Mouse (Mus musculus) cerebellum, postnatal 25 days (tissue): ENCODE data around the gene St3gal3.

Experiments
- DNase-seq, 2 experiments: peaks; one replicate each; pipeline ENCODE4 v3.0.0; 2021; ENCODE audit warnings: mixed read lengths in 2 of 2

St3gal3 gene

GRCm38 (mm10) chr4:117923450-117923849 is 211.3 kb downstream of the St3gal3 start:
- DNase-seq = no peak

DNA sequence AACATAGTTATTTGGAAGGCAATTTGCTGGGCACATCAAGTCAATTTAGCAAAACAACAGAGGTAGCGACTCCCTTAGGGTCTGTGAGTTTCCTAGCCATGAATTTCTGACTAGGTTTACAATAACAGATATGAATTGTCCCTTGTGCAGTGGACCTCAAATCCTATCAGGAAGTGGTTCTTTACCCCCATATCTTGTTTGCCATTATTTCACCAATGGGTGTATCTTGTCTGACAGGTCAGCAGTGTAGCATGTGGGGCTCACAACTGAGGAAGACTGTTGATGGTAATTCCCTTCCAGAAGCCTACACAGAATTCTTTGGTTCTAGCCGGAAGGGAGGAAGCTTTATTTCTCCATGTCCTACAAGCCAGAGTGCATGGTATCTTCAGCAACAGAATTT is 213.4 kb downstream of the St3gal3 start:
- DNase-seq = no peak

DNA sequence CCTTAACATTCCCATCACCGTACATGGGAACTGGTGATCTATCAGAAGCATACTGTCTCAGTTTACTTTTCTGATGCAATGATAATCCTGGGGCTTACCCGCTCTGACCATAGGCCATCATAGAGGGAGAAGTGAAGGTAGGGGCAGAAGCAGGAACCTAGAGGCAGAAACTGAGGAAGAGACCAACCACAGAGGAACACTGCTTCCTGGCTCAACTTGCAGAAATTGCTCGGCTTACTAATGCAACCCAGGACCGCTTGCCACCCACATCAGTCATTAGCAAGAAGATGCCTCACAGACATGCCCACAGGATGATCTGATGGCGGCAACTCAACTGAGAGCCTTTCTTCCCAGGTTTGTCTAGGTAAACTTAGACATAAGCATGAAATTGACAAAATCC is 216.0 kb downstream of the St3gal3 start:
- DNase-seq = no peak

DNA sequence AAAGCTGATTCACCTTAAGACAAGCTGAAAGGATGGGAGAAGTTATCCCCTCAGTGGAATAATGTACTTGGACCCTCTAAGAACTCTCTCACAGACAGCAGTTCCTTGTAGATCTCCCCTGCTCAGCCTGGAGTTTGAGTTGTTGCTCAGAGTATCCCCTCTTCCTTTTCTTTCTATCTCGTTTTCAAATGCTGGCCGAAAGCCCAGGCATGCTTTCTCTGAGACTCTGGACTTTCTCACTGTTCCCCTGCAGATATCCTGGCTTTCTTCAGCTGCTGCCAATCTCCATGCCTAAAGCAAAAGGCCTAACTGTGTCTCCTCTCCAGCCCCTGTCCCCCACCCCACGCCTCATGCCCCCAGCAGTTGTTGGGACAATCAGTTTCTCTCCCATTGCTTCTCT is 216.5 kb downstream of the St3gal3 start:
- DNase-seq = peak in 1 of 2 experiments; percentile 2

DNA sequence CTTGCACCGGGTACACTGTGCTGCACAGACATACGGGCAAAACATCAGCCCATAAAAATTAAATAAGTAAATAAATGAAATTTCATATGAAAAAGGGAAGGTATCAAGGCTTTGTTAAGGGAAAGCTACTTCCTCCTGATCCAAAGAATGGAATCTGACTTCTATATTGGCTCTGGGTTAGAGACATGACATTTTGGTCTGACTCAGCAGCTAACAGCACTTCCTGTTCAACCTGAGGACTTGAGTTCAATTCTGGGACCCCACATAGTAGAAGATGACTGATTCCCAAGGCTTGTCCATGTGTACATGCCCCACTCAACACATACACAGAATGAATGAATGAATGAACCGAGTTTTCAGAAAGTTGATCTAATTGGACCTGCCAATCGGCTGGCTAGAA is 216.9 kb downstream of the St3gal3 start:
- DNase-seq = no peak

DNA sequence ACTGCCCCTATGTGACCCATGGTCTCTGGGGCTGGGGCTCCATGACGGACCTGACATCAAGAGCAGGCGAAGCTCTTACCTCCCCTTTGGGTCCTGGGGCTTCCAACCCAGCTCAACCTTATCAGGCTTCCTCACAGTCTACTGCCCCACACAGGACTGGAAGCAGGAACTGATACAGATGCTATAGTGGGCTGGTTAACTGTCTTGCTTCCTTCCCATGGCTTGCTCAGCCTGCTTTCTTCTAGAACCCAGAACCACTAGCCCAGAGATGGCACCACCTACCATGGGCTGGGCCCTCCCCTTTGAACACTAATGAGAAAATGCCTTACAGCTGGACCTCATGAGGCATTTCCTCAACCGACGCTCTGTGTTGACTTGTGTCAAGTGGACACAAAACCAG is 217.3 kb downstream of the St3gal3 start:
- no peak for DNase-seq

DNA sequence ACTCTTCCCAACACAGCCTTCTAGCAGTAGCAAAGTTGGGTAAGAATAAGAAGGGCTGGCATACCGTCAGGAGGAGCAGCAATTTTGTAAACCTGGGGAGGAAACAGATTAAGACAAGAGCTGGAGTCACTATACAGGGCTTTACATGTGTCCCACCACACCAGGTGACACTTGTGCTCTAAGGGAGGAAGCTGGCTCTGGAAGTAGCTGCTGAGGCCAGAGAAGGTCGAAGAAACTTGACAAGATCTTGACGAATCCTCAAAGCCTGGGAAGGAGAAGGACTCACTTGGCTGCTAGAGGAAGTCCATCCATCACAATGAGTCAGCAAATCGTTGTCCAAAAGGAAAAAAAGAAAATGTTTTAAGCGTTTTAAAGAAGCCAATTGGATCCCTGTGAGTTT is 218.3 kb downstream of the St3gal3 start:
- DNase-seq = no peak

DNA sequence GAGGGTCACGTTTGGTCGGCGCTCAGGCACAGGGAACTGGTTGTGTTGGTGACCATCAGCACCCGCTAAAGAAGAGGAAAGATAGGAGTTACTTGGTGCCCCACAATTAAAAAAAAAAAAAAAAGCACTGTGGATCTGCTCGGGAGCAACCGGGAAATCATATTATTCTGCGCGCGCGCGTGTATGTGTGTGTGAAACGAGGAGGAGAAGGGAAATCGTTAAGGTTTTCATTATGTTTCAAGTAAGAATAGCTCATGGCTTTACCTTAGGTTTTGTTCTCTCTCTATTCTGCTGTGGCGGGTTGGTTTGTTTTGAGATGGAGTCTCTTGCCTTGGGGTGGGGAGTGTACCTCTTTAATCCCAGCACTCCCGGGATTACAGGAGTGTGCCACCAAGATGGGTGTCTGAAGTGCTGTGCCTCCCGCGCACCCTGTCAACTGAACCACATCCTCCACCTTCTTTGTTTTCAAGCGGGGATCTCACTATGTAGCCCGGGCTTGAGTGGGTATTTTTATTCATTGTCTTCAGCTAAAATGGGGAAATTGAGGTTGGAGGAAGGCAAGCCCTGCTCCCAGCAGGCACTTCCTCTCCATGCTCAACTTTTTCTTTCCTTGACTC is 219.1 kb downstream of the St3gal3 start:
- DNase-seq = peak in 1 of 2 experiments; percentile 27

DNA sequence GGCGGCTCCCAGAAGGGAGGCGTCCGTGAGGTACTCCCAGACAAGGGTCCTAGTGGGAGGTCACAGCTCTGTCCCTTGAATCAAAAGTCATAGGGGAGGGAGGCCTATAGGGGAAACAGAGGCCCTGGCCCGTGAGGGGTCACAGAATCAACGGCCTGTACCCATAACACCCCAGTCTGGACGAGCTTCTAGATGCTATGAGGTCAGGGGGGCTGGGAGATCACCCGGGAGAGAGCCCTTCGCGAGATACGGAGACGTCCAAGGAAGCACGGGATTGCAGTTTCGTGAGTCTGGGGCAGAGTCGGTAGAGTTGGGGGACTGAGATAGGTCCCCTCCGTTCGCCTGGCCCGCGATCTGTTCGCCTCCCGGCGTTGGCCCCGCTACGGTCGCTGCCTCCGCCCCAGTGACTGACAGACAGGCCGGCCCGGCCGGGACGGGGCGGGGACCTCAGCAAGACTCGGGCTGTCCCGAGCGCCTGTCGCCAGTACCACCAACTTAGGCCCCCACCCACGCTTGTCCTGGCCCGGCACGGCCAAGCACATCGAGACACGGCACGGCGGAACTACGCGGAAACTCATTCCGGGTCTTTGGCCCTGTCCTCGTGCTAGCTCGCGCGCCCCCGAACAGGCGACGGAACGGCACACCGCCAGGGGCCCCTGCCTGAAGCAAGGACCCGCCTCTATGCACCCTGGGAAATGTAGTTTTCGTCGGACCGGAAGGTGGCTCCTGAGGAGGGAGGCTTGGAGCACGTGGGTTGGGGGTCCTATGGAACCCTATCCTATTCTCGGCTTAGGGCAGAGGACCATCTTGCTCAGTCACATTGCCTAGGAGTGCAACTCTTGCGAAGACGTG is 219.9 kb downstream of the St3gal3 start, which contains the start of gene Ipo13:
TSS of gene Ipo13 (minus strand) at position 409 of the 852 bp plus-strand sequence.
- DNase-seq = peak; percentile 93 to 96

- DNase-seq = peak; percentile 62 to 66
These were observed 220.7 kb downstream of the St3gal3 start for GRCm38 (mm10) chr4:117914031-117914430.

DNA sequence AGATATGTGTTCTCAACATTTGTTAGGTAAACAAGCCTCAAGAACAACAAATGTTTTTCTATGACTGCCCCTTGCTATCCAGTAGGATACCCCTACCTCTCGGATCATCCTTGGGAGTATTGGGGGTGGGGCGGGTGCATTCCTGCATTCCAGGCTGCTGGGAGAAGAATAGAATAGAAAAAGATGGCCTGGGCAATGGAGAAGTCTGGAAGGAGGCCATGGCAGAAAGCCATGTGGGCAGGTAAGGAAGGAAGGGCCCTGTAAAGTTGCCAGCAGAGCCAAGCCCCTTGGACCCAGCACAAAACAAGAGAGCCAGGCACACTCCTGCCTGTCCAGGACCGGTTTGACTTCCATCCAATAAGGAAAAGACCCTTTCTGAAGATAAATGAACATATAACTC is 221.3 kb downstream of the St3gal3 start:
- peak; percentile 85 to 90 for DNase-seq

DNA sequence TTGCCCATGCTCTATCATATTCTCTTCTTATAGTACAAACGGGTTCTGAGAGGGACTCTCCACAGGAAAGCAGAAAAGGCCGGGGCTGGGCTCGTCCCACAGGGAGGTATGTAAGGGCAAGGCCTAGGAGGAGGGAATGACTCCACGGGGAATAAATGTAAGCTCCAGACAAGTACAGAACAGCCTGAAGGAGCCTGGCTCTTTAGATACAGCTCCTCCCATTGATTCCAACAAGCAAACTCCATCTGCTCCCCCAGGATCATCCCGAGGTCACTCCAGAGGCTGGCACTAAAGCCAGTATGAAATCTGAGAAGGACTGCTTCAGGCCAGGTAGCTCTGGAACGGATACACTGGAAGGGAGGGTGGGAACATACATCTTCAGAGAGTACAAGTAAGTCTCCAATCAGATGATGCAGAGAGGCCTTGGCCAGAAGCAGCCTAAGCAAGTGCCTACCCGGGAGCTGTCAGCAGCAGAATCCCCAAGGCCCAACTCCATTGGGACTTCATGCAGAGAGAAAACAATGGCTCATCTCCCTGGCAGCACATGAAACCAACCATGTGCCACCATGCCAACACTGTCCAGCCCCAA is 221.9 kb downstream of the St3gal3 start:
- DNase-seq = peak; percentile 47 to 51

DNA sequence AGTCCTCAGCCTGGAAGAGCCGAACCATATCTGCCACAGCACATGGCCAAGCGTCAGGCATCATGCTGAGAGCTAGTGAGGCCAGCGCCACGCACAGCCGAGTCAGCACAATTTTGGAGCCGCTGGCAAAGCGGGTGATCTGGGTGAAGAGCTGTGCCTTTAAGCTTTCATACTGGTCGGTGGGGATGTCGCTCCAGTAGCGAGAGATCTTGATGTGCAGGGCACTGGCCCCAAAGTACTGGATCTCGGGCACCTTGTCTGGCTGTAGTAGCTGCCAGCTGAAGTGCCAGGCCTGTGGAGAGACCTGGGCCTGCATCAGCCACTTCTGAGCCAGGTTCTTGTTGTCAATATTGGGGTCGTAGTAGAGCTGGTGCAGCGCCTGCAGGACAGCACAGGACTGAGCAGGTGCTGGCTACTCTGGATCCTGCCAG is 222.6 kb downstream of the St3gal3 start:
- DNase-seq = peak; percentile 81 to 82

GRCm38 (mm10) chr4:117908834-117909453 is 225.8 kb downstream of the St3gal3 start:
- peak in 1 of 2 experiments; percentile 16 for DNase-seq

DNA sequence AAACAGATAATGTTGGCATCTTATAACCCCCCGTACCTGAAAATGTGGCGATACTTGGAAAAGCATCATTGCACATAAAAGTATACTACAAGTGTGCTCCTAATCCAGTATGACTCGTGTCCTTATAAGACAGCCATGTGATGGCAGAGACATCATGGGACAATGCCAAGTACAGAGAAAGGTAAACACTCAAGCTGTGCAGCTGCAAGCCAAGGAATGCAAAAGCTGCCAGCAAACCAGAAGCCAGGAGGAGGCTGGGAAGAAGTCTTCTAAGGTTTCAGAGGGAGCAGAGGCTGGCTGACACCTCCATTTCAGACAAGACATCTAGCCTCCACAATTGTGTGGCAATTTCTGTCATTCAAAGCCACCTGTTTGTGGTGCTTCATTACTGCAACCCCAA is 228.5 kb downstream of the St3gal3 start:
- DNase-seq = peak in 1 of 2 experiments; percentile 52

GRCm38 (mm10) chr4:117904761-117905160 is 230.0 kb downstream of the St3gal3 start:
- DNase-seq = peak; percentile 66 to 71

GRCm38 (mm10) chr4:117904094-117904493 is 230.6 kb downstream of the St3gal3 start:
- no peak for DNase-seq

DNA sequence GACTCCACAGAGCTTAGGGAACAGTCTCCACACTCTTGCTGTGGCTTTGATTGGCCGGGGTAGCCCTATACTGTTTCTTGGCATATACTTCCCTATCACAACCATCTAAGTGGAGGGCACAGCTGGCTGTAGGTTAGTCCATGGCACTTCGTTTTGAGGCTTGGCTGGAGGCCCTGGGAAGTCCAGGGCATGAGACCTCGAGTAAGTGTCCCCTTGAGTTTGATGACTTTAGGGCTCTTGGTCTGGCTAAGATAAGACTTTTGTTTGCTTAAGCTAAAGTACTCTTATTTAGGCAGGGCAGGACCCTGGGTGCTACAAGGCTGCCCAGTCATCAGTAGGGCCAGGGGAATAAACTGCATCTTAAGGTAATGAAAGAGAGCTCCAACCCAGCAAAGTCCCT is 236.6 kb downstream of the St3gal3 start:
- DNase-seq = no peak

- peak; percentile 82 to 84 for DNase-seq
These were observed 238.7 kb downstream of the St3gal3 start for GRCm38 (mm10) chr4:117896031-117896430.

DNA sequence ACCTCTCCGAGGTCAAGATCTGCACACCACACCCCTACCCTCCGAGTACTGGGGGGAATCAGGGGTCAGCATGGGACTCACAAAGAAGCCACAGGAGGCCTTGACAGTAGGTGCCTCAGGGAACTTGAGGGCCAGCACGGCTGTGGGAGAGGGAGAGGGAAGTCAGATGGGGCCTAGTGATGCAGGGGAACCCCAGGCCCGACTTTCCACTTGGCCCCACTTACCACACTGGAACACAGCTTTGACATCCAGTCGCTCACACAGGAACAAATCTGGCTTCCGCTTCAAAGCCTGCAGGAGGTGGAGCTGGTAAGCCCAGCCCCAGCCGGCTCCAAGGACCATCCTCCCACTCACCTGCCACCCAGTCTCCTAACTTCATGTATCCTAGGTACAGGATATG is 239.4 kb downstream of the St3gal3 start:
- DNase-seq = no peak

DNA sequence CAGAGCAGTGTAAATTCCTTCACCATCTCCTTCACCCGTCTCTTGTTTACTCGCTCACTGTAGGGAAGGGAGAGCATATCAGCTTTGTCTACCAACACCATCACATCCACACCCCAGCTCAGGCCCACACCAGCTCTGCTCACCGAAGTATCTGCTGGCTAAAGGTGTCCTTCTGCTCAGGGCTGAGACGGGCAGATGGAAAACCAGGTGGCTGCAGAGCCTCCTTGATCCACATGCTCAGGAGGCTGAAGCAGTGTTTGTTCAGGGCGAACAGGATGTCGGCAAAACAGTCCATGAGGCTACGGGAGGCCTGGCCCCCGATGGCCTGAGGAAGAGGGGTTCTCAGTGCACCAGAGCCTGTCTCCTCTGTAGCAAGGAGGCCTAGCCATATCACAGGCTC is 240.1 kb downstream of the St3gal3 start:
- peak; percentile 59 to 66 for DNase-seq

DNA sequence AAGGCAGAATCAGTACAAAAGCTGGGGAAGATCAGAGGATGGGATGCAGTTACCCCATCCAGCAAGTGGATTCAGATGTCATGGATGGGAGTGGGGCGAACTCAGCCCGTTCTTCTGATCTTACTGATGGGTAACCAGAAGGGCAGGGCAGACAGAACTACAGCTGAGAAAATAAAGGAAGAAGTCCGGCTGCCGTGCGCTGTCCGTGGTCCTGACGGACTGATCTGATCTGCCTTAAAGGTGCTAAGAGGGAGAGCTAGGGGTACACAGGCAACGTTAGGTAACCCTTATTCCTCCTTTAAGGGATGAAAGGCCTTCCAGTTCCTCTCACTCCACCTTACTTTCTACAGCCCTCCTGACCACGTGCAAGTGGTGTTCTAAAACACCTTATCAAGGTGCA is 241.3 kb downstream of the St3gal3 start:
- DNase-seq = peak in 1 of 2 experiments; percentile 12

- DNase-seq = peak; percentile 81 to 90
These were observed 243.0 kb downstream of the St3gal3 start, which contains the start of gene Dph2 for GRCm38 (mm10) chr4:117891738-117892161. Gene Dph2, minus strand, starts transcription at chr4:117892032.
